In the genomic region with DNA sequence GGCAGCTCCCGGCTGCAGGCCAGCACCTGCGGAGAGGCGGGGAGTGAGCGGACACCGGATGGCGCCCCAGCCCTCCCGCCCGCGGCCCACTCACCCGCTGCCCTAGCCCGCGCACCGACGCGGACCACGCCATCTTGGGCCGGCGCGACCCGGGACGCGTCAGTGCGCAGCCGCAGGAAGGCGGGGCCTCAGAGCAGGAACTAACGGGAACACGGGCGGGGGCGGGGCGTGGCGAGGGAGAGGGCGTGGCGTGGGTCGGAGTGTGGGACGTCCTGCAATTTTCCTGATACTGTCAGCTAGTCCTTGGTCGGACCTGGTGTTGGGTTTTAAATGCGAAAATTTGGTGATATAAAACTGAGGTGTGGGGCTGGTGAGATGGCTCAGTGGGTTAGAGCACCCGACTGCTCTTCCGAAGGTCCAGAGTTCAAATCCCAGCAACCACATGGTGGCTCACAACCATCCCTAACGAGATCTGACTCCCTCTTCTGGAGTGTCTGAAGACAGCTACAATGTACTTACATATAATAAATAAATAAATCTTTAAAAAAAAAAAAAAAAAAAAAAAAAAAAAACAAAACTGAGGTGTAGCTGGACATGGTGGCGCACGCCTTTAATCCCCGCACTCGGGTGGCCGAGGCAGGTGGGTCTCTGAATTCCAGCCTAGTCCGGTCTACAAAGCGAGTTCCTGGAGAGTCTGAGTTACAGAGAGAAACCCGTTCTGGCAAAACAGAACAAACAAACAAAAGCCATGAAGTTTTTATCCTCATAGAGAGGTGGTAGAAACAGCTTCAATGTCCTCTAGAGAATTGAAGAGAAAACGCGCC, we compare ENCODE assay signal across 8 mouse cellular contexts. TPM values are rescaled to one million over a fixed set of nuclear protein-coding genes. Genes with fewer than 3 reads are reported as not detected.
A peak's percentile ranks its signal among the peaks of the same experiment; 100 is the strongest.
DNase-seq lines count a peak whose midpoint lies in the region; ATAC-seq lines count a peak whose summit lies in the region.

No protein-coding gene starts in this region.

- ATAC-seq in heart, embryonic 14.5 days (ENCODE audit: insufficient number of reproducible peaks, insufficient read depth, low FRiP score, low read depth): peak; percentile 92
- peak; percentile 95 for ATAC-seq in liver, embryonic 12.5 days

- WGBS in heart, embryonic 14.5 days: 19% methylated on average over 43 of the region's 50 CpGs
- WGBS in liver, embryonic 12.5 days (ENCODE audit: insufficient replicate concordance): 16% methylated on average over 48 of the region's 50 CpGs

- peak overlapping the region; percentile 28 to 73; a peak in 3 of 4 replicates for H3K27ac ChIP-seq in heart, embryonic 14.5 days (replicated peaks in 1 of 2; ENCODE audit: control insufficient read depth in 1 of 2, insufficient read depth in 1 of 2, low read depth in 2 of 2, low read length in 2 of 2)
- H3K27ac ChIP-seq in liver, embryonic 12.5 days: peak overlapping the region; percentile 76

- peak; percentile 73 to 80 for DNase-seq in CD8-positive naive resting alpha-beta T cell, adult 2 months (ENCODE audit: low read depth in 2 of 2, low spot score in 2 of 2)
- DNase-seq in c-Kit-negative CD71-positive TER-119-positive erythroid progenitor cells, embryonic 14.5 days (ENCODE audit: low read depth, low spot score): peak; percentile 85
- peak; percentile 14 for DNase-seq in fat pad, adult 2 months (ENCODE audit: extremely low read depth, low read depth, low spot score)
- DNase-seq in kidney, postnatal 14 days: peak; percentile 95
- peak; percentile 94 for DNase-seq in naive thymus-derived CD4-positive, alpha-beta T cell, adult 2 months (ENCODE audit: low read depth)
- DNase-seq in splenic B cell, adult 2 months (ENCODE audit: low read depth, low spot score): peak; percentile 95

- no peaks in the 10 kb centered on the region for H3K9me3 ChIP-seq in heart, embryonic 14.5 days (ENCODE audit: control insufficient read depth, low read length)
- H3K9me3 ChIP-seq in liver, embryonic 12.5 days (replicated peaks): no peaks in the 10 kb centered on the region

- peak overlapping the region; percentile 96 for H3K9ac ChIP-seq in heart, embryonic 14.5 days (ENCODE audit: low read length)
- peak overlapping the region; percentile 95 for H3K9ac ChIP-seq in liver, embryonic 12.5 days

- no peaks in the 10 kb centered on the region for H3K27me3 ChIP-seq in heart, embryonic 14.5 days (ENCODE audit: control insufficient read depth, insufficient read depth, low read length)
- H3K27me3 ChIP-seq in liver, embryonic 12.5 days (replicated peaks): no peaks in the 10 kb centered on the region
- no peaks in the 10 kb centered on the region for H3K27me3 ChIP-seq in splenic B cell, adult 2 months (ENCODE audit: control insufficient read depth, insufficient read depth, low read length, poor library complexity, severe bottlenecking)

- peaks cover 35% of the 10 kb centered on the region for H3K36me3 ChIP-seq in heart, embryonic 14.5 days (ENCODE audit: control insufficient read depth, insufficient read depth, low read length)
- H3K36me3 ChIP-seq in liver, embryonic 12.5 days: peaks cover 31% of the 10 kb centered on the region
- peaks cover 8% of the 10 kb centered on the region; the same call in 1 of the 2 replicates for H3K36me3 ChIP-seq in splenic B cell, adult 2 months (ENCODE audit: control insufficient read depth, insufficient read depth, low read length, poor library complexity, severe bottlenecking)

- H3K4me2 ChIP-seq in heart, embryonic 14.5 days (ENCODE audit: low read length): peak overlapping the region; percentile 79
- H3K4me2 ChIP-seq in liver, embryonic 12.5 days: peak overlapping the region; percentile 92

- H3K4me3 ChIP-seq in heart, embryonic 14.5 days (ENCODE audit: control insufficient read depth in 1 of 2, insufficient read depth in 1 of 2, low read depth in 1 of 2, low read length in 2 of 2): peak overlapping the region; percentile 86 to 97
- H3K4me3 ChIP-seq in liver, embryonic 12.5 days: peak overlapping the region; percentile 99

- peaks cover 7 to 18% of the 10 kb centered on the region in 2 experiments for H3K4me1 ChIP-seq in heart, embryonic 14.5 days (ENCODE audit: control insufficient read depth in 2 of 2, insufficient read depth in 2 of 2, low read length in 2 of 2)
- H3K4me1 ChIP-seq in liver, embryonic 12.5 days: peaks cover 19% of the 10 kb centered on the region

RNA-seq across cellular contexts. Expression of a gene that starts 7.7 kb away (rescaled TPM):
- 219 and 235 TPM in 2 replicates for polyA plus RNA-seq in heart, embryonic 14.5 days (2014; fragmentation: Nextera tagmentation; extraction: Ambion mirVana)
- polyA plus RNA-seq in liver, embryonic 12.5 days (2016; fragmentation: Nextera tagmentation; extraction: Ambion mirVana): 143 and 149 TPM in 2 replicates

RNA-seq across cellular contexts. Expression of a gene that starts 54.4 kb away (rescaled TPM):
- 19.9 and 22.1 TPM in 2 replicates for polyA plus RNA-seq in heart, embryonic 14.5 days (2014; fragmentation: Nextera tagmentation; extraction: Ambion mirVana)
- polyA plus RNA-seq in liver, embryonic 12.5 days (2016; fragmentation: Nextera tagmentation; extraction: Ambion mirVana): 13.4 and 14.6 TPM in 2 replicates

Comparison
In these comparisons a context has a peak if more than half of its experiments do, and no peak if none do; other contexts are left out.
1. Peak in every context shown above with its lines: DNase-seq, ATAC-seq, H3K4me3 ChIP-seq and H3K27ac ChIP-seq.
2. DNase-seq: peak in every context shown above with its lines; median percentile 95 in kidney, postnatal 14 days; 95 in splenic B cell, adult 2 months; 94 in naive thymus-derived CD4-positive, alpha-beta T cell, adult 2 months; 85 in c-Kit-negative CD71-positive TER-119-positive erythroid progenitor cells, embryonic 14.5 days; 76 in CD8-positive naive resting alpha-beta T cell, adult 2 months; 14 in fat pad, adult 2 months.